Comparison of ENCODE assay signal across 9 mouse cellular contexts in the genomic region with DNA sequence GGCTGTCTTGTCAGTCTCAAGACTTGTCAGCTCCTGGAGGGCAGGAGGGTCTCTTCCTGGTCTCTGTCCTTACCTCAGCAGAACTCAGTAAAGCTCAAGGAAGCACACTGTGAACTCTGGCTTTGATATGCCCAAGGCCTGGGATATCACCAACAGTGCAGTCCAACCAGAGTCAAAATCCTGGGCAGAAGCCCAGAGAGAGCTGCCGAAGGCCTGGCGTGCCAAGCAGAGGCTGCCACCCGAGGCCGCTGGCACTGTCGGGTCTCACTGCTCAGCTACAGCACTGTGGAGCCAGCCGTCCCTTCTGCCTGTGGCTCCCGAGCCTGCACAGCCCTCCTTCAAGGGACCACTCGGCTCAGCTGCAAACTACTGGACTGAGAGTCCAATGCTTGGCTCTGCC. TPM values are rescaled to one million over a fixed set of nuclear protein-coding genes. Genes with fewer than 3 reads are reported as not detected.
DNase-seq lines count a peak whose midpoint lies in the region; ATAC-seq and TF ChIP-seq lines count a peak whose summit lies in the region.
"Had no signal": no experiment of that assay in that cellular context is flagged by ENCODE, and none has a peak within 500 bp of the region (broad histone marks: within the 10 kb centered on the region; RNA-seq: fewer than 3 reads in every experiment).

No protein-coding gene starts in this region.

- H3K36me3 ChIP-seq in lung, embryonic 15.5 days, result no peaks in the 10 kb centered on the region
- no peaks in the 10 kb centered on the region for H3K36me3 ChIP-seq in forebrain, embryonic 14.5 days (ENCODE audit: control insufficient read depth, insufficient read depth, low read length)

- intact Hi-C loops in heart, postnatal 25 days (cut with DNase I), result loop anchor here (5.0 kb wide), 1 partner anchor 36 kb away; a partner anchor contains a TSS

- H3K4me3 ChIP-seq in lung, embryonic 15.5 days, result no peak overlapping the region
- H3K4me3 ChIP-seq in cortical plate, adult 2 months (ENCODE audit: insufficient read depth, low read length), result no peak overlapping the region
- no peak overlapping the region for H3K4me3 ChIP-seq in forebrain, embryonic 14.5 days (ENCODE audit: low read depth, low read length)
- H3K4me3 ChIP-seq: myocyte had no signal

- DNase-seq in adrenal gland, adult (ENCODE audit: inconsistent age in 2 of 2, low spot score in 1 of 2), result peak; percentile 87 to 93
- no peak for DNase-seq in adrenal gland, postnatal 4 days (ENCODE audit: low spot score in 2 of 2)
- DNase-seq in lung, postnatal 10 days, result no peak
- DNase-seq in heart, postnatal 25 days (ENCODE audit: low spot score), result peak; percentile 53
- DNase-seq in forebrain, embryonic 14.5 days (ENCODE audit: low spot score), result no peak
- no peak for DNase-seq in thymus, postnatal 36 days

- H3K9ac ChIP-seq in lung, embryonic 15.5 days, result no peak overlapping the region
- no peak overlapping the region for H3K9ac ChIP-seq in forebrain, embryonic 14.5 days (ENCODE audit: low read length)

- TF ChIP-seq CTCF in cortical plate, adult 2 months (IDR thresholded peaks at IDR 0.05; ENCODE audit: extremely low read depth, insufficient read depth, low read length), result no peak

- 78% methylated on average over 8 of the region's 8 CpGs for WGBS in lung, embryonic 15.5 days
- WGBS in forebrain, embryonic 14.5 days, result 82% methylated on average over 8 of the region's 8 CpGs

- H3K9me3 ChIP-seq in lung, embryonic 15.5 days, result no peaks in the 10 kb centered on the region
- no peaks in the 10 kb centered on the region for H3K9me3 ChIP-seq in forebrain, embryonic 14.5 days (replicated peaks; ENCODE audit: control insufficient read depth, low read length)

- no peak overlapping the region for H3K4me2 ChIP-seq in lung, embryonic 15.5 days
- H3K4me2 ChIP-seq in forebrain, embryonic 14.5 days (ENCODE audit: low read length), result no peak overlapping the region

- peak overlapping the region; percentile 41; the same call in 1 of the 2 replicates for H3K27ac ChIP-seq in lung, embryonic 15.5 days
- H3K27ac ChIP-seq in cortical plate, adult 2 months (ENCODE audit: insufficient read depth, low read length), result peak overlapping the region; percentile 53; the same call in 1 of the 2 replicates
- H3K27ac ChIP-seq in forebrain, embryonic 14.5 days (ENCODE audit: low read depth, low read length), result no peak overlapping the region

- TF ChIP-seq POLR2A in cortical plate, adult 2 months (IDR thresholded peaks at IDR 0.05; ENCODE audit: extremely low read depth, insufficient read depth, low read length), result no peak

- ATAC-seq in lung, embryonic 15.5 days (ENCODE audit: borderline replicate concordance, extremely low read depth, low FRiP score, low TSS enrichment), result no peak
- no peak for ATAC-seq in forebrain, embryonic 14.5 days

- no peaks in the 10 kb centered on the region for H3K27me3 ChIP-seq in lung, embryonic 15.5 days
- H3K27me3 ChIP-seq in forebrain, embryonic 14.5 days (replicated peaks; ENCODE audit: control insufficient read depth, insufficient read depth, low read length), result no peaks in the 10 kb centered on the region

- peaks cover 39% of the 10 kb centered on the region for H3K4me1 ChIP-seq in lung, embryonic 15.5 days
- H3K4me1 ChIP-seq in cortical plate, adult 2 months (ENCODE audit: control insufficient read depth, insufficient read depth, low read length), result peaks cover 19% of the 10 kb centered on the region
- H3K4me1 ChIP-seq in forebrain, embryonic 14.5 days (ENCODE audit: control insufficient read depth, insufficient read depth, low read length), result no peaks in the 10 kb centered on the region

RNA-seq across cellular contexts. Expression of a gene that starts 38.3 kb away (rescaled TPM):
- total RNA-seq in adrenal gland, postnatal 4 days (2021), result 10 to 100 TPM; 51.2 to 56.3 TPM
- polyA plus RNA-seq in lung, embryonic 15.5 days (2015; fragmentation: Nextera tagmentation; extraction: Ambion mirVana), result 6.2 and 6.7 TPM in 2 replicates
- polyA plus RNA-seq in cortical plate, adult 2 months (2012; rRNA removed), result 178 and 196 TPM in 2 replicates
- total RNA-seq in heart, postnatal 25 days (2021), result 10 to 100 TPM; 42.5 to 50.9 TPM
- polyA plus RNA-seq in forebrain, embryonic 14.5 days (2014; fragmentation: Nextera tagmentation; extraction: Ambion mirVana), result 8.5 and 12.2 TPM in 2 replicates

Comparison
In these comparisons a context has a peak if more than half of its experiments do, and no peak if none do; other contexts are left out.
1. DNase-seq: peak in adrenal gland, adult (2 of 2) and heart, postnatal 25 days (single experiment); none in adrenal gland, postnatal 4 days (0 of 2), lung, postnatal 10 days (single experiment), forebrain, embryonic 14.5 days (single experiment) and thymus, postnatal 36 days (0 of 2).
2. RNA of a gene that starts 38.3 kb away (polyA plus RNA-seq): 178 to 196 TPM in cortical plate, adult 2 months; 8.5 to 12.2 TPM in forebrain, embryonic 14.5 days and 6.2 to 6.7 TPM in lung, embryonic 15.5 days; every median in the first group is over 10 times any median in the second.